Mouse (Mus musculus): Measurements from ENCODE around the gene Rassf7.

DNA sequence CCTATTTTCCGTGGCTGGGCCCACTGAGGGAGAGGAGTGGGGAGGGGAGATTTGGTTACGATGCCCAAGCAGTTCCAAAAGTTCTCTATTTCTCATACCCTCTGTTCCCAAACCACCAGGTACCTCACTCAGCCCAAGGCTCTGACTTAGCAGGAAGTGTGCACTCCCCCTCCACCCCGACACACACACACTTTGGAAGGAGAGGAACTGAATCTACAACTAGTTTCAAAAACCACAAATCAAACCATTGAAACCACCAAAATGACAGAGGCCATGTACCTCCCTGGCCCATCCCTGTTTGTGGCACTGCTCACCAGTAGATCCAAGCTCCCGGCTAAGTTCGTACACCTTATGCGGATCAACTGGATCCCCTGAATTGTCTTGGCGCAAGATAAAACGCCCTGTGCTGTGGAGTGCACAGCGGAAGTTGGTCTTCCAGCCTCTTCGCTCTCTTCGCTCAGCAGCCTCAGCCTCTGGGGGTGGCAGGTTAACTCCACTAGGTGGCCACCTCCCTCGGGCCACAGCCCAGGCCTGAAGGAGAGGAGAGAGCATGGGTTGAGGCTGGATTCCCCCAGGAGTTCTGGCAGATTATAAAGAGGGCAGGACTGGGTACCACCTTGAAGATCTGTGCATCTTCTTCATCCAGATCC is 49.2 kb downstream of the Rassf7 start:
- TF ChIP-seq CTCF (IDR thresholded peaks at IDR 0.05; ENCODE audit: control insufficient read depth, insufficient read depth, low read length) = peak; percentile 79
- no peak; the same call in 1 of the 2 replicates for TF ChIP-seq POLR2A (IDR thresholded peaks at IDR 0.05; ENCODE audit: borderline replicate concordance, control insufficient read depth, low read depth, low read length)

All from bone marrow, adult 2 months (tissue).